Mouse (Mus musculus): ENCODE data around the gene Ctps. TPM values are rescaled to one million over a fixed set of nuclear protein-coding genes. Genes with fewer than 3 reads are reported as not detected.

Gene Ctps
- 15.6 to 17.6 TPM (median 16.8 TPM) in 4 replicates for total RNA-seq (2023; ENCODE audit: inconsistent age)

GRCm38 (mm10) chr4:120569486-120570437, at the start of gene Ctps:
Ctps (minus strand) TSS chr4:120570276.

GRCm38 (mm10) chr4:120588445-120588844, 18.4 kb upstream of the Ctps start, which contains the start of gene Gm8439:
Gm8439 (plus strand) TSS chr4:120588745.

GRCm38 (mm10) chr4:120531986-120532385, 38.1 kb downstream of the Ctps start, which contains the start of gene Slfnl1:
Slfnl1 (plus strand) TSS chr4:120532231.

Other genes with a start within 250 kb of the Ctps start
- gene Scmh1, start 165.0 kb downstream of the Ctps start, total RNA-seq (2023; ENCODE audit: inconsistent age): 30.5 to 48.8 TPM (median 40.0 TPM) in 4 replicates
- gene Slfnl1, start 38.0 kb downstream of the Ctps start, total RNA-seq (2023; ENCODE audit: inconsistent age): 0.29 to 0.96 TPM (median 0.48 TPM) in 3 of 4 replicates, not detected in the other
- gene Gm8439, start 18.5 kb upstream of the Ctps start, total RNA-seq (2023; ENCODE audit: inconsistent age): not detected in 4 replicates
- 0.55 TPM in 1 of 4 replicates, not detected in the others for gene Cited4, start 96.3 kb upstream of the Ctps start, total RNA-seq (2023; ENCODE audit: inconsistent age)
- not detected in 4 replicates for gene Kcnq4, start 178.3 kb upstream of the Ctps start, total RNA-seq (2023; ENCODE audit: inconsistent age)